Comparison of ENCODE assay signal across 8 mouse cellular contexts in the genomic region with DNA sequence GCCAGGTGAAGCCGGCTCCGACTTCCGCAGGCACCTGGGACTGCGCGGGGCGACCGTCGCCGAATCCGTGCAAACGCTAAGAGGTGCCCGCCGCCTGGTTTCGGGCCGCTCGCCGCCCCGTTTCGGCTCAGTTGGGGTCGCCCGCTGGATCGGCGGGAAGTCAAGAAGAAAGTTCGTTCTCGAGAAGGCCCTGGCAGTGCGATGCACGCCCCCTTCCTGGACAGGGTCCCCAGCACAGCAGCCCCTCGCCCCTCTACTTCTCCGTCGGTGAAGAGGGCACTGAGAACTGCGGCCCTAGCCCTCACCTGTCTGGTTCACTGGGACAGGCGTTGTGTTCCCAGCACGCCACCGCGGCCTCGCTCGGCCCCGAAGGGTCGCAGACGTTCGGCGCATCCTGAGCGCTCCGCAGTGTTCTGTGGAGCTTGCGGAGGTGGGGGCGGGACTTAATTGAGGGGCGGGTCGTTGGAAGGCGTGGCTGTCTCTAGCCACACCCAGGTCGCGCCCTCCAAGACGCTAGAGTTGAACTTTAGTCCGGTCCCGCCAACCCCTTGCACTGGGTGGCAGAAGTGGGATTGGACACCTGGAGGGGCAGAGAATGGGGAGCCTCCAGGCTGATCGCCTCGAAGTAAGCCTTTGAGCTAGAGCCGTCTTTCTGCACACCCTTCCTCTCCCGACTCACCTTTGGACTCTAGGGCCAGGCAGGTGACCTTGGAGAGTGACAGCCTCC. TPM values are rescaled to one million over a fixed set of nuclear protein-coding genes. Genes with fewer than 3 reads are reported as not detected.
A peak's percentile ranks its signal among the peaks of the same experiment; 100 is the strongest.
DNase-seq lines count a peak whose midpoint lies in the region; ATAC-seq and TF ChIP-seq lines count a peak whose summit lies in the region.

No protein-coding gene starts in this region.

- no peak for DNase-seq in left cerebral cortex, adult 2 months (ENCODE audit: extremely low spot score in 1 of 2, low spot score in 2 of 2)
- DNase-seq in left cerebral cortex, postnatal 25 days (ENCODE audit: low spot score in 2 of 2): no peak
- DNase-seq in kidney, adult 11 months: peak; percentile 81
- peak; percentile 63 for DNase-seq in ovary, postnatal 36 days (ENCODE audit: low spot score)
- no peak for DNase-seq in cerebellum, adult 9-10 months
- no peak for DNase-seq in cerebellum, postnatal 36 days

- peak overlapping the region; percentile 82 for H3K4me2 ChIP-seq in lung, embryonic 16.5 days (ENCODE audit: low read depth, low read length)

- 2% methylated on average over 58 of the region's 58 CpGs for WGBS in lung, embryonic 16.5 days

- ATAC-seq in lung, embryonic 16.5 days (ENCODE audit: low read depth): peak; percentile 66

- peaks cover 22% of the 10 kb centered on the region for H3K27me3 ChIP-seq in lung, embryonic 16.5 days (ENCODE audit: control insufficient read depth, insufficient read depth, low read depth, low read length)

- no peak for TF ChIP-seq CTCF in left cerebral cortex, adult 2 months (IDR thresholded peaks at IDR 0.05)
- TF ChIP-seq CTCF in embryonic fibroblast, embryonic 13.5 days (IDR thresholded peaks at IDR 0.05; ENCODE audit: borderline replicate concordance, insufficient read depth, low read length): no peak

- H3K4me1 ChIP-seq in embryonic fibroblast, embryonic 13.5 days (ENCODE audit: control insufficient read depth, insufficient read depth, low read length): no peaks in the 10 kb centered on the region
- peaks cover 6% of the 10 kb centered on the region; the same call in 1 of the 2 replicates for H3K4me1 ChIP-seq in lung, embryonic 16.5 days (replicated peaks; ENCODE audit: control insufficient read depth, insufficient read depth, low read length)

- no peaks in the 10 kb centered on the region for H3K9me3 ChIP-seq in lung, embryonic 16.5 days (ENCODE audit: control insufficient read depth, low read length)

- H3K27ac ChIP-seq in left cerebral cortex, adult 2 months: no peak overlapping the region
- H3K27ac ChIP-seq in embryonic fibroblast, embryonic 13.5 days (ENCODE audit: insufficient read depth, low read length): no peak overlapping the region
- H3K27ac ChIP-seq in lung, embryonic 16.5 days (ENCODE audit: low read length): no peak overlapping the region

- intact Hi-C loops in left cerebral cortex, adult 2 months (cut with DNase I): no loop called here
- intact Hi-C loops in left cerebral cortex, postnatal 25 days (cut with DNase I): no loop called here

- no peak overlapping the region for H3K9ac ChIP-seq in lung, embryonic 16.5 days (ENCODE audit: low read length)

- peak overlapping the region; percentile 35 for H3K4me3 ChIP-seq in left cerebral cortex, adult 2 months
- H3K4me3 ChIP-seq in embryonic fibroblast, embryonic 13.5 days (ENCODE audit: insufficient read depth, low read length): peak overlapping the region; percentile 11
- peak overlapping the region; percentile 45 for H3K4me3 ChIP-seq in lung, embryonic 16.5 days (ENCODE audit: low read length)

- H3K36me3 ChIP-seq in lung, embryonic 16.5 days (ENCODE audit: control insufficient read depth, insufficient read depth, low read length): no peaks in the 10 kb centered on the region

- TF ChIP-seq POLR2A in embryonic fibroblast, embryonic 13.5 days (IDR thresholded peaks at IDR 0.05; ENCODE audit: low read depth, low read length): no peak

RNA-seq across cellular contexts. Expression of a gene that starts 0.6 kb away (rescaled TPM):
- 1 to 10 TPM; 1.8 to 2.2 TPM for total RNA-seq in left cerebral cortex, adult 2 months (2021)
- 1 to 10 TPM; 2.0 to 2.4 TPM for total RNA-seq in left cerebral cortex, postnatal 25 days (2021)
- 0.37 TPM in 1 of 2 replicates, not detected in the other for polyA plus RNA-seq in embryonic fibroblast, embryonic 13.5 days (2011; ENCODE audit: insufficient read length, low read depth, missing spikeins)
- polyA plus RNA-seq in lung, embryonic 16.5 days (2015; fragmentation: Nextera tagmentation; extraction: Ambion mirVana): 1.6 and 2.2 TPM in 2 replicates

RNA-seq across cellular contexts. Expression of a gene that starts 32.1 kb away (rescaled TPM):
- 10 to 100 TPM; 10.8 to 11.4 TPM for total RNA-seq in left cerebral cortex, adult 2 months (2021)
- total RNA-seq in left cerebral cortex, postnatal 25 days (2021): 10 to 100 TPM in 1 of 2 experiments, 1 to 10 TPM in 1; 8.9 to 15.6 TPM
- 28.1 and 30.4 TPM in 2 replicates for polyA plus RNA-seq in embryonic fibroblast, embryonic 13.5 days (2011; ENCODE audit: insufficient read length, low read depth, missing spikeins)
- polyA plus RNA-seq in lung, embryonic 16.5 days (2015; fragmentation: Nextera tagmentation; extraction: Ambion mirVana): 48.7 and 57.1 TPM in 2 replicates

Comparison
In these comparisons a context has a peak if more than half of its experiments do, and no peak if none do; other contexts are left out.
1. DNase-seq: peak in kidney, adult 11 months (single experiment) and ovary, postnatal 36 days (single experiment); none in left cerebral cortex, adult 2 months (0 of 2), left cerebral cortex, postnatal 25 days (0 of 2), cerebellum, adult 9-10 months (single experiment) and cerebellum, postnatal 36 days (0 of 2).
2. Peak in every context shown above with its lines, with median percentiles within 50 percentile points of each other: H3K4me3 ChIP-seq.